Mouse (Mus musculus) midbrain, embryonic 15.5 days (tissue): ENCODE results near the gene Clec2i. TPM values are rescaled to one million over a fixed set of nuclear protein-coding genes. Genes with fewer than 3 reads are reported as not detected.
"Not testable (repeated sequence)": the region's sequence is repeated elsewhere in the genome, so short reads cannot be mapped to it uniquely, and the experiment has no call there.

ENCODE experiments used
- ATAC-seq: fragments of 200-750 bp; cut with Nextera tagmentation; replicated peaks from 2 replicates; pipeline ENCODE4 v1.8.0; 2017; ENCODE audit warnings: moderate TSS enrichment
- H3K27ac ChIP-seq: fragments of 300-500 bp; sonication (generic); 2 replicates; pipeline ENCODE4 v1.5.1; 2015; ENCODE audit warnings: mild to moderate bottlenecking, inconsistent platforms
- H3K27me3 ChIP-seq: fragments of 300-500 bp; sonication (generic); replicated peaks from 2 replicates; pipeline ENCODE4 v1.6.1; 2015; ENCODE audit warnings: inconsistent platforms
- H3K36me3 ChIP-seq: fragments of 300-500 bp; sonication (generic); replicated peaks from 2 replicates; pipeline ENCODE4 v1.6.1; 2015; ENCODE audit warnings: inconsistent platforms
- H3K4me1 ChIP-seq: fragments of 300-500 bp; sonication (generic); 2 replicates; pipeline ENCODE4 v1.6.1; 2015; ENCODE audit warnings: inconsistent platforms
- H3K4me2 ChIP-seq: fragments of 300-500 bp; sonication (generic); 2 replicates; pipeline ENCODE4 v1.6.1; 2015; ENCODE audit warnings: inconsistent platforms, mild to moderate bottlenecking, moderate library complexity
- H3K4me3 ChIP-seq: fragments of 300-500 bp; sonication (generic); 2 replicates; pipeline ENCODE4 v1.5.1; 2015; ENCODE audit warnings: mild to moderate bottlenecking, inconsistent platforms
- H3K9ac ChIP-seq: fragments of 300-500 bp; sonication (generic); 2 replicates; pipeline ENCODE4 v1.6.1; 2015; ENCODE audit warnings: mild to moderate bottlenecking, inconsistent platforms
- H3K9me3 ChIP-seq: fragments of 300-500 bp; sonication (generic); 2 replicates; pipeline ENCODE4 v1.6.1; 2016; ENCODE audit warnings: inconsistent platforms
- WGBS: fragments of 180-500 bp; shearing (Covaris S2); methylation state at CpG from one replicate; pipeline ENCODE4 v1.1.7; 2015; ENCODE audit warnings: mixed read lengths; 5-methylcytosine and 5-hydroxymethylcytosine counted together
- polyA plus RNA-seq: library from polyadenylated mRNA; unstranded; fragments of >200 nt; fragmentation: Nextera tagmentation; extraction: Ambion mirVana; gene quantifications from 2 replicates; pipeline ENCODE4 v1.2.1, GENCODE M21; 2015

Gene Clec2i
- polyA plus RNA-seq, 1 experiment from 2014 or later = not detected

- Histone ChIP-seq H3K4me3 (no peak overlapping the region), H3K4me2 (no peak overlapping the region), H3K4me1 (no peaks in the 10 kb centered on the region), H3K9me3 (0 out of 2 replicates have a peak, but pooled peaks cover 3% of the 10 kb centered on the region), H3K27me3 (no peaks in the 10 kb centered on the region), H3K9ac (no peak overlapping the region), H3K36me3 (no peaks in the 10 kb centered on the region), H3K27ac (no peak overlapping the region)
- no peak for ATAC-seq
- WGBS = 91% methylated on average over 1 of the region's 1 CpGs
Measured at GRCm38 (mm10) chr6:128871910-128872610, 15.3 kb upstream of the Clec2i start.

DNA sequence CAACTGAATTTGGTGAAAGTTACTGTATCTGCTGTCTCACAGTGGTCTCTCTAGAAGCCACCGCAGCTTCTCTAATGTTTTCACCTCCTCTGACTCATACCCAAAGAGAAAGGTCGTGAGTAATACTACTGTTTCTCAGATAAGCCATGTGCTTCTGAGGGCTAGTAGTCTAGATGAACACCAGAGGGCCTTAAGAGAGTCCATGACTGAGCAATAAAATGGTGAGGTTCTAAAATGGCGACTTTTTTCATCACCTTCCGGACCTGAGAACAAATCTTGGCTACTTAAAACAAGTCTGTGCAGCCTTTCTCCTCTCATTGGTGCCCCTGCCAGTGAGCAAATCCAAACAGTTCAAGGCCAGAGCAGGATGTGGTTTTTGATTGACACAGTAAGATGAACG lies 1.4 kb downstream of the Clec2i start:
- Histone ChIP-seq H3K36me3 (no peaks in the 10 kb centered on the region), H3K9ac (no peak overlapping the region), H3K4me3 (no peak overlapping the region), H3K4me1 (no peaks in the 10 kb centered on the region), H3K9me3 (no peaks in the 10 kb centered on the region), H3K27me3 (no peaks in the 10 kb centered on the region), H3K27ac (no peak overlapping the region), H3K4me2 (no peak overlapping the region)
- ATAC-seq = no peak
- 81% methylated on average over 5 of the region's 5 CpGs for WGBS

- H3K27me3 ChIP-seq = no peaks in the 10 kb centered on the region
- no peak within 1 kb of the TSS for H3K4me3 ChIP-seq
- no peak for ATAC-seq
- no peaks in the 10 kb centered on the region for H3K9me3 ChIP-seq
- H3K27ac ChIP-seq = no peak within 1 kb of the TSS
- no peak within 1 kb of the TSS for H3K4me2 ChIP-seq
- H3K9ac ChIP-seq = no peak within 1 kb of the TSS
- H3K4me1 ChIP-seq = no peaks in the 10 kb centered on the region
- 80% methylated on average over 2 of the region's 2 CpGs for WGBS
- no peaks in the 10 kb centered on the region for H3K36me3 ChIP-seq
Measured at GRCm38 (mm10) chr6:128890948-128891355, 3.6 kb downstream of the Clec2i start, which contains the start of gene BC035044. BC035044 (minus strand) TSS chr6:128891126.

GRCm38 (mm10) chr6:128895404-128896001 lies 8.1 kb downstream of the Clec2i start:
- Histone ChIP-seq H3K4me2 (no peak overlapping the region), H3K4me3 (no peak overlapping the region), H3K27ac (no peak overlapping the region), H3K36me3 (no peaks in the 10 kb centered on the region), H3K4me1 (no peaks in the 10 kb centered on the region), H3K9ac (no peak overlapping the region), H3K9me3 (no peaks in the 10 kb centered on the region), H3K27me3 (no peaks in the 10 kb centered on the region)
- 83% methylated on average over 3 of the region's 3 CpGs for WGBS
- ATAC-seq = no peak

- Histone ChIP-seq H3K4me2 (no peak overlapping the region), H3K4me1 (no peaks in the 10 kb centered on the region), H3K9ac (no peak overlapping the region), H3K27ac (no peak overlapping the region), H3K27me3 (no peaks in the 10 kb centered on the region), H3K9me3 (no peaks in the 10 kb centered on the region), H3K4me3 (no peak overlapping the region), H3K36me3 (no peaks in the 10 kb centered on the region)
- ATAC-seq = no peak
- 90% methylated on average over 2 of the region's 2 CpGs for WGBS
Measured at GRCm38 (mm10) chr6:128900044-128900443, 12.7 kb downstream of the Clec2i start.

DNA sequence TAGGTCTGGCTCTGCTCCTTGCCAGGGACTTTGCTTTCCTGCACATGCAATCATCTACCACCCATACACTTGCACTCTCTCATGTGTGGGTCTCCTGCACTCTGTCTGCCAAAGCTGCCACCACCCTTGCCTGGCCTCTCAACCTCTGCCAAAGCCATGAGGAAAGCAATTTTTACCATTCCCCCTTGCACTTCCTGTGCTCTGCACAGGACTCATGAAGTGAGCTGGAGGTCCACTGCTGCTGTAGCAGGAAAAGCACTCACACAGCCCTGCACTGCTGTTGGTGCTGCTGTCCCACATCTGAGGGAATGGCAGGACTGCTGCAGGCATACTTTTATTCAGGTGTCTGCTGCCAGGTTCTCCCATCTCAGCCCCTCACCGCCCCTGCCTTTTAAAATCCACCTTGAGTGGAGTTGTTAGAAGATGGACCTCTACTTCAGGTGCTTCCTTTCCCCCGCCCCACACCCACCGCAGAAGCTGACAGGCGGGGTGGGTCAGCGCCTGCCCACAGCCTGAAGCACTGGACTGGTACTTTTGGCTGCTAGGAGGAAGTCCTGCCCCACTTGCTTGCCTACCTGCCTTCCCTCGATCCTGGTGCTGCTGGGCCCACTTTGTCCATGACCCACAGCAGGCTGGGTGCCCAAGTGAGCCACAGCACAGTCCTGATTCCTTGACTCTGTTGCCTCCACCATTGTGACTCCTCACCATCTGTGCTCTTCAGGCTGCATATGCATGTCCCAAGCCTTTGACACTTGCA lies 13.6 kb downstream of the Clec2i start:
- H3K4me1 ChIP-seq, H3K27ac ChIP-seq, H3K4me3 ChIP-seq, H3K9me3 ChIP-seq, H3K9ac ChIP-seq, H3K27me3 ChIP-seq, ATAC-seq, H3K36me3 ChIP-seq, H3K4me2 ChIP-seq: not testable (repeated sequence)
- 86% methylated on average over 6 of the region's 6 CpGs for whole genome bisulfite sequencing

- no peak overlapping the region for H3K9ac ChIP-seq
- H3K4me2 ChIP-seq = no peak overlapping the region
- H3K27ac ChIP-seq = no peak overlapping the region
- 88% methylated on average over 2 of the region's 2 CpGs for WGBS
- H3K4me3 ChIP-seq = no peak overlapping the region
- H3K36me3 ChIP-seq = no peaks in the 10 kb centered on the region
- H3K9me3 ChIP-seq = no peaks in the 10 kb centered on the region
- H3K27me3 ChIP-seq = no peaks in the 10 kb centered on the region
- ATAC-seq = no peak
- no peaks in the 10 kb centered on the region for H3K4me1 ChIP-seq
Measured at GRCm38 (mm10) chr6:128913598-128914254, 26.3 kb downstream of the Clec2i start.

GRCm38 (mm10) chr6:128917322-128917721 lies 29.9 kb downstream of the Clec2i start:
- Histone ChIP-seq H3K9ac (no peak overlapping the region), H3K36me3 (no peaks in the 10 kb centered on the region), H3K9me3 (no peaks in the 10 kb centered on the region), H3K4me2 (no peak overlapping the region), H3K4me3 (no peak overlapping the region), H3K4me1 (no peaks in the 10 kb centered on the region), H3K27me3 (no peaks in the 10 kb centered on the region), H3K27ac (no peak overlapping the region)
- no peak for ATAC-seq
- WGBS = 87% methylated on average over 2 of the region's 2 CpGs

GRCm38 (mm10) chr6:128933050-128933449 lies 45.7 kb downstream of the Clec2i start:
- H3K9ac ChIP-seq = no peak overlapping the region
- no peaks in the 10 kb centered on the region for H3K27me3 ChIP-seq
- no peak overlapping the region for H3K27ac ChIP-seq
- no peaks in the 10 kb centered on the region for H3K36me3 ChIP-seq
- no peaks in the 10 kb centered on the region for H3K9me3 ChIP-seq
- 76% methylated on average over 2 of the region's 2 CpGs for WGBS
- H3K4me3 ChIP-seq = no peak overlapping the region
- H3K4me1 ChIP-seq = no peaks in the 10 kb centered on the region
- ATAC-seq = no peak
- no peak overlapping the region for H3K4me2 ChIP-seq

GRCm38 (mm10) chr6:128934081-128934480 lies 46.7 kb downstream of the Clec2i start, which contains the start of gene Clec2g:
Clec2g (plus strand) TSS chr6:128934381.
- H3K4me2 ChIP-seq, H3K9ac ChIP-seq, H3K9me3 ChIP-seq, H3K4me1 ChIP-seq, ATAC-seq, H3K27me3 ChIP-seq, H3K27ac ChIP-seq, H3K36me3 ChIP-seq, H3K4me3 ChIP-seq: not testable (repeated sequence)
- 93% methylated on average over 4 of the region's 4 CpGs for WGBS

- 92% methylated on average over 5 of the region's 13 CpGs for WGBS
- H3K9me3 ChIP-seq, H3K4me2 ChIP-seq, H3K27ac ChIP-seq, H3K4me1 ChIP-seq, ATAC-seq, H3K27me3 ChIP-seq, H3K36me3 ChIP-seq, H3K9ac ChIP-seq, H3K4me3 ChIP-seq: not testable (repeated sequence)
Measured at GRCm38 (mm10) chr6:128935889-128936665, 48.7 kb downstream of the Clec2i start.
